Mouse (Mus musculus) embryonic stem cell, embryonic (primary cell): ENCODE measurements at regions not wholly inside any gene's neighbourhood (a gene's known extent, or its start where the extent isn't known, plus 50 kb on each side); places are given as distances from the start of the nearest gene placed in this dataset.

Experiments used
- CTCF ChIA-PET, 4 experiments: fragments of 300-600 bp in 2 of 4; fragments of 350-600 bp in 2 of 4; sonication (Branson Sonifier 250); formaldehyde crosslinking; loops; one replicate each; lab custom pipeline; 2022; ENCODE audit warnings: inconsistent platforms in 2 of 4; lab: Charles Lee
- POLR2A ChIA-PET, 4 experiments: fragments of 300-600 bp in 2 of 4; fragments of 350-600 bp in 2 of 4; sonication (Branson Sonifier 250); formaldehyde crosslinking; loops; one replicate each; lab custom pipeline; 2022; ENCODE audit warnings: antibody characterized with exemption in 4 of 4, inconsistent platforms in 1 of 4; lab: Charles Lee

DNA sequence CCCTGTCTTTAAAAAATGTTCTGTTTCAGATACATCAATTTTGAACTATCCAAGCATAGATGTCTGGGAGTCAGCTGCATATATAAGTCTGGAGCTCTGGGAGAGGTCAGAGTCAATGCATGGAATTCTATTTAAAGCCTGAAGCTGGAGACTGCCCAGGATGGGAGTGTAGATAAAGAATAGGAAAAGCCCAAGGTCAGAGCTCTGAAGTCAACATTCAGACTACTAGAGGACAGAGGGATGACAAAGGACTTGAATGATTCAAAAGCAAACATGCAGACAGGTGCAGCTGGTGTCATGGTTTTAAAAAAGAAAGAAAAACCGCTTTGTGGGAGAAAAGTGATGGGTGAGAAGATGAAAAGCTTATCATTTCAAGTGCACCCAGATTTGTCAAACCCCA lies 86.9 kb upstream of the Arhgap32 start:
- CTCF ChIA-PET: interaction anchor here in 1 of 4 experiments (1.2 kb wide), 1 partner anchor 58 kb away, joined by 3 read pairs; no protein-coding TSS in a partner anchor
- POLR2A ChIA-PET: interaction anchor here in 3 of 4 experiments (0.6 to 3.2 kb wide), 28 partner anchors 8 to 883 kb away, joined by 3 to 24 read pairs (median 4); no protein-coding TSS in a partner anchor

DNA sequence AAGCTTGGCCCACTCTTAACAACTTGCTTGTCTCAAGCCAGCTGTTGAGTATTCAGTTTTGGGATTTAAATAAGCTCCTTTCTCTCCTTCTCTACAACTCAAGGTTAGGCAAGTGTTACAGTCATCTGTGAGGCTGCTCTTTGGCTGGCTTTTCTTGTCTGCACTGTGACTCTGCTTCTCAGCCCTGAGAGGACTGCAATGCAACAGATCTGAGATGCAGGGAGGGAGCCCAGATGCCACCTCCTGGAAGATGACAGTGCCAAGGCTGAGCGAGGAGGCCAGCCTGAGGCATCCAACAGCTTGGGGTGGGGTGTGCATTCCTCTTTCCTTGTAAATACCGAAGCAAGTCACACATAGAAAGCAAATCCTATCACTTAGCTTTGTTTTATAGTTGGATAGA lies 86.2 kb upstream of the Arhgap32 start:
- POLR2A ChIA-PET: interaction anchor here in 3 of 4 experiments (0.7 to 3.2 kb wide), 17 partner anchors 8 to 471 kb away, joined by 3 to 24 read pairs (median 4); no protein-coding TSS in a partner anchor
- CTCF ChIA-PET: no interaction called here

DNA sequence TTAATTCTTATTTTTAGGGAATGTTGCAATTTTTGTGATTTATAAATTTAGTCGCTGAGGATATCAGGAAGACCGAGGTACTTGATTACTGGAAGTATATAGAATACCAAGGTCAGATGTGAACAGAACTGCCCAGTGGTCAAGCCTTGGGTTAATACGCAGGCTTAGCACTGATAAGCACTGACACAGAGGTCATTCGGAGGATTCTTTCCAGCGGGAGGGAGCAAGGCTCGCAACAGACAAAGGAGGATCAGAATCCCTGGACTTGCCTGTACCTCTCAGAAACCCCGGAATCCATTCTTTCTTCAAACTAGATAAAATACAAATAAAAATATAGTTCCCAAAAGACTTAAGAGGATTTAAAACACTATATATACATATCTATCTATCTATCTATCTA lies 85.7 kb upstream of the Arhgap32 start:
- ChIA-PET CTCF (no interaction called here), POLR2A (interaction anchor here in 2 of 4 experiments (0.9 to 3.2 kb wide), 14 partner anchors 8 to 113 kb away, joined by 3 to 24 read pairs (median 4); no protein-coding TSS in a partner anchor)

DNA sequence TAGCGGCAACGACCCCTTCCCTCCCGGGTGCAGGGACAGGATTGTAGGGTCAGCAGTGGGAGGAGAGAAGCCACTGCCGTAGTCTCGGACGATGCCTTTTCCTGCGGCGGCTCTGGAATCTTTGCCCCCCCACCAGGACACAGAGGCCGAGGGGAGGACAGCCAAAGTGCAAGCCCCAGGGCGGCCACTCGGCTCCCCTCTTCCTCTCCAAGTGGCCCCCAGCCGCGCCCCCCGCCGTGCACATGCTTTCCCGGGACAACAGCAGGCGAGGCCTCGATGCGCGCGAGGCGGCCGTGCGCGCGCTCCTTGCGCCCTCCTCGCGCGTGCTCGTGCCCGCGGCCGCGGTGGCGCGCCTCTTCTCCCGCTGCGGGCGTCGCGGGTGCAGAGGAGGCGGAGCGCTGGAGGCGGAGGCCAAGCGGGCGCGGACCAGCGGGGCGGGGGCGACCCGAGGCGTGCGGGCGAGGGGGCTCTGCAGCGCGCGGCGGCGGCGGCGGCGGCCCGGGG lies 83.9 kb upstream of the Arhgap32 start:
- ChIA-PET CTCF (no interaction called here), POLR2A (interaction anchor here in 2 of 4 experiments (0.8 to 1.6 kb wide), 4 partner anchors 20 to 226 kb away, joined by 3 to 6 read pairs (median 4); no protein-coding TSS in a partner anchor)

DNA sequence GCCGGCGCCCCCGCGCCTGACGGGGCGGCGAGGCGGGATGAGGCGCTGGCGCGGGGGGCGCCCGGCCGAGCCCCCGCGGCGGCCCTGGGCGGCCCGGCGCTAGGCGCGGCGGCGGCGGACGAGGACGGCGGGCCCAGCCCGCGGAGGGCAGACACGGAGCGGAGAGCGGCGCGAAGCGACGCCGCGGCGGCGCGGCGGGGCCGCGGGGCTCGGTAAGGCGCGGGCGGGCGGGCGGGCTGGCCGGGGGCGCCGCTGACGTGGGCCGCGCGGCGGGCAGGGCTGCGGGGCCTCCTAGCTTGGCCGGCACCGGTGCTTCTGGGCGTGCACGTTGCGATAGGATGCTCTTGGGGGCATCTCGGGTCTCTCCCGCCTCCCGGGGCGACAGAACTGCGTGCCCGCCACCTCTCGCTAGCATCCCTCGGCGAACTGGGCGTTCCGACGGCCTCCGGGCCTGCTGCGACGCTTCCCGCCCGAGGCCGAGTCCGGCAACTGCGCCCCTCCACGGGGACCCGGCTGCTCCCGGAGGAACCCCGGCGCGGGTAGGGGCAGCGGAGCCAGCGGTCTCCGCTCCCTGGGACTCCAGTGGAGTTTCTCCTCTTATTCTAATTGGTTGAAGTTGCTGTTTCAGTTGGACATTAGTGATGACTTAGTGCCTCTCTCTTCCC lies 83.3 kb upstream of the Arhgap32 start:
- CTCF ChIA-PET: no interaction called here
- POLR2A ChIA-PET: interaction anchor here in 2 of 4 experiments (1.6 to 2.1 kb wide), 2 partner anchors 10 to 104 kb away, joined by 6 to 8 read pairs; no protein-coding TSS in a partner anchor

DNA sequence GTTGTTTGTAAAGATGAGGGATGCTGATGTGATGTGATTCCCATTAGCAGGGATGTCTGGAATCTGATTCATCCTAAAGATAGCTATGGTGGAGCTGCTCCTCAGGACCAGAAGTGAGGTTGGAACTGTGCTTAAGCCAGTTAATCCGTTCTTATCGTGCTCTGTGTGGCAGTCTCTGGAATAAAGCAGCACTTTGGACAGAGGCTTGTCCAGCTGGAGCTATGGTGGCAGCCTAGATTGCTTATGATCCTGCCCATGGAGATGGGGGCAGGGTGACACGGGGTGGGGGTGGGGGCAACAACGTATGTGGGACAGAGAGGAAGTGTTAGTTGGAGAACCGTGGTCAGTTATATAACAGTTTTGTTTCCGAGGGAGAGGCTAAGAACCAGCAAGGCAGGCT lies 82.0 kb upstream of the Arhgap32 start:
- CTCF ChIA-PET: no interaction called here
- POLR2A ChIA-PET: interaction anchor here in 3 of 4 experiments (0.6 to 2.1 kb wide), 8 partner anchors 9 to 73 kb away, joined by 3 to 8 read pairs (median 3); no protein-coding TSS in a partner anchor

DNA sequence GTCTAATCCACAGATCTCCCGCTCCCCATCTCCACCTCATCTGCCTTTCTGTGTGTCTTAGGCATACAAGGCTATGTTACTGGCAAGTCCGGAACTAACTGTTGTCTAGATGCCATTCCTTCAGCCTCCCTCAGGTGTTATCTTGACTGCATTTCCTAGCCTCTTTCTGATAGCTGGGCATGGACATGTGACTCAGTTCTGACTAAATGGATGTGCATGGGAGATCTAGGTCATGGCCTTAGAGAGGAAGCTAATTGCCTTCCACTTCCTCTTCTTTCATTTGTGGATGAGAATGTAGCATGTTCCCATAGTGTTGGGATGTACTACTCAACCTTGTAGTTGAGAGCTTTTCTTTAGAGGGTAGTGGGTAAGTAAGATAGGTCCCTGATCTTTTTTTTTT lies 75.9 kb upstream of the Arhgap32 start:
- ChIA-PET POLR2A (interaction anchor here in 3 of 4 experiments (0.6 to 1.9 kb wide), 9 partner anchors 10 to 581 kb away, joined by 3 to 7 read pairs (median 5); no protein-coding TSS in a partner anchor), CTCF (interaction anchor here in 2 of 4 experiments (0.6 kb wide), 2 partner anchors 57 to 298 kb away, joined by 4 to 9 read pairs; no protein-coding TSS in a partner anchor)

DNA sequence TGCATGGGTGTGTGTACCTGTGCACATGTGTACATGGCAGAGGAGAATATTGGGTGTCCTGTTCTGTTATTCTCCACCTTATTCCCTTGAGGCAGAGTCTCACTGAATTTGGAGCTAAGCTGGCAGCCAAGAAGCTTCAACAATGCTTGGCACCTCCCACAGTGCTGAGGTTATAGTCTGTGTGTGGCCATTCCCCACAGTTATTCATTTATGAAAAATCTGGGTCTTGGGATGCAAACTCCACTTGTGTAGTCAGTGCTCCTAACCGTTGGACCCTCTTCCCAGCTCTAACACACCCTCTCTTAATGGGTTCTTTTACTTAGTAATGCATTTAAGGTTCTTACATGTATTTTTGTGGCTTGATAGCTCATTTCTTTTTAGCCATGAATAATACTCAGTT lies 72.6 kb upstream of the Arhgap32 start:
- ChIA-PET CTCF (no interaction called here), POLR2A (interaction anchor here in 2 of 4 experiments (0.5 to 2.3 kb wide), 3 partner anchors 10 to 491 kb away, joined by 3 to 8 read pairs (median 5); no protein-coding TSS in a partner anchor)

DNA sequence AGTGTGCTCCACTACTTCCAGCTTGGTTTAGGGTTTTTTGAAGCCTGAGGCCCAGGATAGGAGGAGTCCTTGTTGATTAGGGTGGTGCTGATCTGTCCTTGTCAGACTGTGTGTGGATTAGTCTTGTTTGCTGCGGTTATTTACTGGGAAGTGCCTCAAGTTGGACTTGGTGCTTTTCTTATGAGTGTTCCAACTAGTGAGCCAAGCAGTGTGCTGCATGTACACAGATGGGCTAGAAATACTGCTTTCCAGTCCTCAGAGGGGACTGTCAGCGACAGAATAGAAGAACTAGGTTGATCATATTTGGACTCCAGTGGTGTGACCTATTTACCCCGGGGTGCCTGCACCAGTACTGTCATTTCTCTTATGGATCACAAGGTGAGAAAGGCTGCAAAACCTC lies 69.1 kb upstream of the Arhgap32 start:
- CTCF ChIA-PET: no interaction called here
- POLR2A ChIA-PET: interaction anchor here in 3 of 4 experiments (0.5 to 1.4 kb wide), 7 partner anchors 8 to 144 kb away, joined by 3 to 5 read pairs (median 4); no protein-coding TSS in a partner anchor

DNA sequence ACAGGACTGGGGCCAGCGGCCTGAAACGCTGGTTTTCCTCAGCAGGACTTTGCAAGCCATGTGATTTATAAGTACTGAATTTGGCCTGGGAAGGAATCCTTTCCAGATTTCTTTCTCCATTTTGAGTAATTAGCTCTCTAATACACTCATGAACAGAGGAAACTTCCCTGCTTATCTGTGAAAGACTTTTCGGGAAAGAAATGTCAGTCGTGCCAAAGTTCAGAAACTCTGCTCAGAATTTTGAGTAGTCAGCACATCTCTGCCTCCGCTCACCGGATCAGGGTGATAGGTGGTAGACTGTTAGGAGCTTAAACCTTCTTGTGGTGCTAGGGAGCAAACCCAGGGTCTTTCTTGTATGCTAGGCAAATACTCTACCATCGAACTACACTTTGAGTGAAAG lies 67.0 kb upstream of the Arhgap32 start:
- CTCF ChIA-PET: no interaction called here

DNA sequence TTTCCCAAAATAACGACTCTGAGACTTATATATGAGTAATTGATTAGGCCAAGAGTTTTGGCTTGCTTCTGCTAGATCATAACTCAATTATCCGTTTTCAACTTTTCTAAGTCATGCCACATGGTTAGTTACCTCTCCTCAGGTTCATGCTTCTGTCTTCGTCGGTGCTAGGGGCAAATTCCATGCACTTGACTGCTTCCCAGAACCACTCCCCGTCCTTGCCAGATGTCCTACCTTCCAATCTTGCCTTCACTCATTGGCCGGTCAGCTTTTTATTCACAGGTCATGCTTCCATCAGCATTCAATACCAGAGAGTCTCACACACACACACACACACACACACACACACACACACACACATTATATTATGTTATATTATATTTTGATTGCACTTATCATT lies 66.4 kb upstream of the Arhgap32 start:
- CTCF ChIA-PET: no interaction called here
- POLR2A ChIA-PET: interaction anchor here in 2 of 4 experiments (0.8 to 2.3 kb wide), 7 partner anchors 9 to 48 kb away, joined by 3 to 6 read pairs (median 4); no protein-coding TSS in a partner anchor

More for the DNA sequence above, 67.0 kb upstream of the Arhgap32 start:
- POLR2A ChIA-PET: interaction anchor here in 2 of 4 experiments (0.8 to 2.3 kb wide), 6 partner anchors 8 to 77 kb away, joined by 3 to 6 read pairs (median 4); no protein-coding TSS in a partner anchor

DNA sequence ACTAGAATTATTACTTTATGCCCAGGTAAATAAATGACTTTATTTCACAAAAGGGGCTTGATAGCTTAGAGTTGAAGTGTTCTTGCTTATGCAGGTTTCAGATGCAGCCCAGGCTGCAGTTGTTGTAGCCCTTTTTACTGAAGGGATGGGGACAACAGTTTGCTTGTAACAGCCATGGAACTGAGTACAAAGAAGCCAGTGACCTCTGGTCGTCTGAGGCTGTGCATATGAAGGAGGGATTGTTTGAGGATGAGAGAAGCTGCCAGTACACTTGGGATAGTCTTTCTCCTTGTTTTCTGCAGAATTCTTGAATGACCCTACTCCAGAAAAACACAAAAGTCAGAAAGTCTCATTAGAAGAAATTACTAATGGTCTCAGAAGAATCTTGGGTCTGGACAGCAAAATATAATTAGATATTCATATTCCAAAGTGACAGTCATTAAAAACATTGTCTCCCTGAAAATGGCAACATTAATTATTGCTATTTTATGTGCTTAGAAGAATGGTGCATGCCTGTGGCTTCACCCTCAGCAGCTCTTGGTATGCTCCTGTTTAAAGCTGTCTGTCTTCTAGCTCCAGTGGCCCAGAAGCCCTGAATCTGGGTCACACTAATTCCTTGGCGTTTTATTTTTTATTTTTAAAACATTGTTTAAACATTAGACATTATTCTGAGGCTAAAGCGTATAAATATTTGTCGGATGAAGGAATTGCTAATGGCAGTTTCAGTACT lies 61.9 kb upstream of the Arhgap32 start:
- POLR2A ChIA-PET: interaction anchor here in 2 of 4 experiments (0.6 to 1.2 kb wide), 2 partner anchors 18 to 43 kb away, joined by 3 to 5 read pairs; no protein-coding TSS in a partner anchor
- CTCF ChIA-PET: interaction anchor here in 1 of 4 experiments (0.8 kb wide), 1 partner anchor 105 kb away, joined by 3 read pairs; no protein-coding TSS in a partner anchor

DNA sequence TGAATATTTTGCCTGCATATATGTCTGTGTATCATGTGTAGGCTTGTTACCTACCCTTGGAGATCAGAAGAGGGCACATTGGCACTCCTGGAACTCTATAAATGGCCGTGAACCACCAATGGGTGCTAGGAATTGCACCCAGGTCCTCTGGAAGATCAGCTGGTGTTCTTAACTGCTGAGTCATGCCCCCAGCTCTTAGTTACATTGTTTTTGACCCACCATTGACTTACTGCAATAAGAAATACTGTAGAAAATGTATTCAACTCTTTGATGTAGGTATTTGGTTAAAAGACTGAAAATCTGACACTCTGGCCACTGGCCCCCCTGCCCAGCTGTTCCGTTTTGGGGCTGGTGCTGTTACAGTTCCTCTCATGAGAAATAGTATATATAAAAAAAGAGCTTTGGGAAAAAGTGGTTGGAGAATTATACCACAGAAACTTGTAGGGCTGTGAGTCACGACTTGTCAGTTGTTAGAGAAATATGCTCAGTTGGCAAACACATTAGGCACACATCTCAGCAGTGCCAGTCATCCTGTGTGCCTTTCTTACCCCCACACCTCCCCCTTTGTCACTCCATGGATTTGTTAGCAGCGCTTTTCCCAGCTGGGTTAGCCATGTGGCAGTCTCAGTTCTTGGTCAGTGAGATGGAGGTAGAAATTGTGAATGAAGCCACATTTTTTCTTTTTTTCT lies 58.4 kb upstream of the Arhgap32 start:
- ChIA-PET POLR2A (interaction anchor here in 2 of 4 experiments (0.6 to 1.8 kb wide), 7 partner anchors 14 to 469 kb away, joined by 3 to 7 read pairs (median 3); no protein-coding TSS in a partner anchor), CTCF (interaction anchor here in 1 of 4 experiments (1.0 kb wide), 1 partner anchor 101 kb away, joined by 3 read pairs; no protein-coding TSS in a partner anchor)

DNA sequence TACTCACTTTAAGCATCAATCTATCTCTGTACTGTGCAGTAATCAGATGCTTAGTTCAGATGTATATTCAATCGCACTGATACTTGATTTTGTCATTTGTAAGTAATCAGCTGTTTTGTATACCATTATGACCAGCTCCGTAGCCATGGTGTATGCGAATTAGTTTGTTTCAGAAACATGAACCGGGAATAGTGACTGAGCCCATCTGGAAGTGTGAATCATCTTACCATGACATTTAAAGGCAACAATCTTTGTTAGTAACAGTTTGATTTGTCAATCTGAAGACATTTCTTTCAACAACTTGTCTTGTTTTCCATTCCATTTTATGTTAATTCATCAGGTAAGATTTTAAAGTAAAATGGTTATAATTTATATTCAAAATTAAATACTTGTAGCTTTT lies 53.2 kb upstream of the Arhgap32 start:
- ChIA-PET CTCF (no interaction called here), POLR2A (interaction anchor here in 1 of 4 experiments (0.9 to 1.6 kb wide), 2 partner anchors 10 to 34 kb away, joined by 3 to 7 read pairs; no protein-coding TSS in a partner anchor)

DNA sequence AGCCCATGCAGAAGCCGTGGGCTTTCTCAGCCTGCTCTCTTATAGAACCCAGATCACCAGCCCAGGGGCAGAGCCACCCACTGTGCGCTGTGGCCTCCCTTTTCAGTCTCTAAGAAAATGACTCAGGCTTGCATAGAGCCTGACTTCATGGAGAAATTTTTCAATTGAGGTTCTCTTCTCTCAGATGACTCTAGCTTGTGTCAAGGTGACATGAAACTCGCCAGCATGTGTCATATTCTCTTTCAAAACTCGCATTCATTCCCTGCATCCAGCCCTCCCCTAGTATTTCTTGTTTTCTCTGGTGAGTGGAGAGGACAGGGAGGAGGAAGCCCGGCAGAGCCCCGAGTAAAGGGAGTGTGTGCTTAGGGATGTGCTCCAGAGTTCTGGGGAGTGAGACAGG lies 52.4 kb upstream of the Arhgap32 start:
- ChIA-PET POLR2A (interaction anchor here in 2 of 4 experiments (0.9 to 1.6 kb wide), 3 partner anchors 9 to 35 kb away, joined by 3 to 7 read pairs (median 3); no protein-coding TSS in a partner anchor), CTCF (no interaction called here)

DNA sequence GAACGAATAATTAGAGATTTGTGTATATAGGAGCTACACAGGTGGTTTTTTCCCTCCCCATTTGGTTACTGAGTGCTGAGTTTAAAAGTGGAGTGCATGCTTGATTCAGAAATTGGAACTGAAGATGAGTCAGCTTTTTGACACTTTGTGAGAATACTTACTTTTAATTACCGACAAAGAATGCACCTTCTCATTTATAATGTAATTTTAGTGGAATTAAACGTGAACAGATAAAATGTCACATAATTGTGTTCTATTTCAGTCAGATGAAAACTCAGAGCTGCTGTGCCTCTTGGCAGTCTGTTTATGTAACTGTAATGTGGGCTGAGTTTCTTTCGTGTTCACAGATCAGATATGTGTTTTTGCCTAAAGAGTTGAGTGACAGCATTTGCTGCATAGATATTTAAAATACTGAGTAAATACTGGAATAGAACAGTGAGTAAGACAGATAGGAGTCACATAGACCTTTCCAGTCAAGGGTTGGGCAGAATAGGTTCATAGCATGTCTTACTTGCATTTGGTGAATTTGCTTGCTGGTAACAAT lies 51.9 kb upstream of the Arhgap32 start:
- CTCF ChIA-PET: no interaction called here
- POLR2A ChIA-PET: interaction anchor here in 3 of 4 experiments (0.9 to 1.6 kb wide), 5 partner anchors 8 to 36 kb away, joined by 3 to 7 read pairs (median 3); no protein-coding TSS in a partner anchor
